Mouse (Mus musculus): ENCODE results near the gene Akr1a1. TPM values are rescaled to one million over a fixed set of nuclear protein-coding genes. Genes with fewer than 3 reads are reported as not detected.
"Not testable (repeated sequence)": the region's sequence is repeated elsewhere in the genome, so short reads cannot be mapped to it uniquely, and the experiment has no call there.

The Akr1a1 gene
- total RNA-seq, 2 experiments from 2014 or later, result 169 to 180 TPM

- intact Hi-C loops (cut with DNase I), result no loop called here
- no peak for DNase-seq
These were observed 9.3 kb upstream of the Akr1a1 start for GRCm38 (mm10) chr4:116660829-116661228.

- DNase-seq; intact Hi-C loops (cut with DNase I): not testable (repeated sequence)
These were observed 8.4 kb upstream of the Akr1a1 start for GRCm38 (mm10) chr4:116659916-116660315.

- intact Hi-C loops (cut with DNase I), result no loop called here
- DNase-seq, result no peak
These were observed 8.0 kb upstream of the Akr1a1 start for GRCm38 (mm10) chr4:116659474-116659873.

GRCm38 (mm10) chr4:116657971-116658370 is 6.5 kb upstream of the Akr1a1 start:
- DNase-seq, result no peak
- intact Hi-C loops (cut with DNase I), result no loop called here

GRCm38 (mm10) chr4:116655658-116656057 is 4.2 kb upstream of the Akr1a1 start:
- intact Hi-C loops (cut with DNase I), result no loop called here
- DNase-seq, result no peak

- no peak for DNase-seq
- intact Hi-C loops (cut with DNase I), result no loop called here
These were observed 3.6 kb upstream of the Akr1a1 start for GRCm38 (mm10) chr4:116655100-116655499.

- intact Hi-C loops (cut with DNase I), result no loop called here
- DNase-seq, result no peak
These were observed 1.7 kb upstream of the Akr1a1 start for GRCm38 (mm10) chr4:116653228-116653627.

- intact Hi-C loops (cut with DNase I), result no loop called here
- DNase-seq, result no peak
These were observed 286 bp upstream of the Akr1a1 start for GRCm38 (mm10) chr4:116651797-116652135.

- DNase-seq, result no peak
- intact Hi-C loops (cut with DNase I), result no loop called here
These were observed 1.1 kb downstream of the Akr1a1 start for GRCm38 (mm10) chr4:116650365-116650764.

- no peak for DNase-seq
- intact Hi-C loops (cut with DNase I), result loop anchor here (5.0 kb wide), 1 partner anchor 38 kb away; the partner anchor contains the start of gene Prdx1
These were observed 2.1 kb downstream of the Akr1a1 start for GRCm38 (mm10) chr4:116649411-116649810.

- DNase-seq, result no peak
- intact Hi-C loops (cut with DNase I), result loop anchor here (5.0 kb wide), 1 partner anchor 42 kb away; the partner anchor contains the start of gene Prdx1
These were observed 5.9 kb downstream of the Akr1a1 start for GRCm38 (mm10) chr4:116645624-116646023.

- intact Hi-C loops (cut with DNase I), result no loop called here
- DNase-seq, result no peak
These were observed 7.2 kb downstream of the Akr1a1 start for GRCm38 (mm10) chr4:116644326-116644725.

GRCm38 (mm10) chr4:116642071-116642470 is 9.4 kb downstream of the Akr1a1 start:
- intact Hi-C loops (cut with DNase I), result no loop called here
- no peak for DNase-seq

GRCm38 (mm10) chr4:116638821-116639220 is 12.7 kb downstream of the Akr1a1 start:
- intact Hi-C loops (cut with DNase I), result no loop called here
- DNase-seq, result no peak

GRCm38 (mm10) chr4:116635197-116635596 is 16.3 kb downstream of the Akr1a1 start:
- DNase-seq, result no peak
- intact Hi-C loops (cut with DNase I), result no loop called here

GRCm38 (mm10) chr4:116627722-116628662 is 23.5 kb downstream of the Akr1a1 start, which contains the start of gene Nasp:
Nasp (minus strand) TSS chr4:116627941.
- intact Hi-C loops (cut with DNase I), result no loop called here
- DNase-seq, result peak; percentile 59 to 65

- intact Hi-C loops (cut with DNase I), result no loop called here
- peak; percentile 88 to 92 for DNase-seq
These were observed 24.1 kb downstream of the Akr1a1 start for GRCm38 (mm10) chr4:116627359-116627716.

- intact Hi-C loops (cut with DNase I), result no loop called here
These were observed 24.7 kb downstream of the Akr1a1 start for GRCm38 (mm10) chr4:116626658-116627358.

GRCm38 (mm10) chr4:116624831-116625230 is 26.6 kb downstream of the Akr1a1 start:
- DNase-seq, result no peak
- intact Hi-C loops (cut with DNase I), result no loop called here

More at GRCm38 (mm10) chr4:116626658-116627358, 24.7 kb downstream of the Akr1a1 start:
- DNase-seq, result peak; percentile 68 to 70

- intact Hi-C loops (cut with DNase I), result no loop called here
- no peak for DNase-seq
These were observed 36.2 kb downstream of the Akr1a1 start for GRCm38 (mm10) chr4:116615237-116615636.

- intact Hi-C loops (cut with DNase I), result no loop called here
- DNase-seq, result no peak
These were observed 38.9 kb downstream of the Akr1a1 start for GRCm38 (mm10) chr4:116612621-116613020.
